Mouse (Mus musculus): ENCODE results near the gene Col23a1. TPM values are rescaled to one million over a fixed set of nuclear protein-coding genes. Genes with fewer than 3 reads are reported as not detected.
A peak's percentile ranks its signal among the peaks of the same experiment; 100 is the strongest.

Gene Col23a1
- polyA plus RNA-seq, 1 experiment from 2014 or later, result 11.1 TPM

DNA sequence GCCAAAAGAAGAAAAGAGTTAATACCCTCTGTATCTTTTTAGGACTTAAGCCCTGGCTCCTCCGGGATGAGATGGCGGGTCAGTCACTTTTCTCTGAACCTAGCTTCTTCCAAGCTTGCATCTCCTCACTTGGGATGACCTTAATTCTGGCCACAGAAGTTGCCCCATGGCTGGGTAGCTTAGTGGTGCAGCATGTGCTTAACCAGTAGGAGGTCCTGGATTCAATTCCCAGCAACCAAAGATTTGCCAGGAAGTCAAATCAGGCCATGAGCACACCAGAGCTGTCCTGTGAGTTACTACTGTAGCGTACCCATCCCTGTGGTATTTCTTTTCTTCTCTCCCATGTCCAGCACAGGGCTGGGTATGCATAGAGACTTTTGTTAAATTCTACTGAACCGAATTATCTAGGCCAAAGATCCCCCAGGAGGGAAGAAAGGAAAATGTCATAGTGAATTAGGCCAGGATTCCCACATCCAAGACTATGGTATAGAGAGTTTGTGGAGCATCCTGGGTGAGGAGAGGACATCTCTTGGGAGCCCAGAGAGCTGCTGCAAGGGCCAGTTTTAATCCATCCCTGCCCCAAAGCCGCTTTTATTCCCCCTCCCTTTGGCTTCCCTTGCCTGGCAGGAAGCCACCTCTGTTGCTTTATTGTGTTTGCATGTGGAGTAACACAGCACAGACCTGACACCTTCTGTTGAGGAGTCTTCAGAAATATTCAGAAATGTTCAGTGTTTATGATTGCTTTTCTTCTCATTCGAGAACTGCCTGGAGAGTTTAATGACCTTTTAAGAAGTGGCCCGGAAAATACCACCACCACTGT is 26.5 kb downstream of the Col23a1 start:
- WGBS, result 71% methylated on average over 7 of the region's 7 CpGs

DNA sequence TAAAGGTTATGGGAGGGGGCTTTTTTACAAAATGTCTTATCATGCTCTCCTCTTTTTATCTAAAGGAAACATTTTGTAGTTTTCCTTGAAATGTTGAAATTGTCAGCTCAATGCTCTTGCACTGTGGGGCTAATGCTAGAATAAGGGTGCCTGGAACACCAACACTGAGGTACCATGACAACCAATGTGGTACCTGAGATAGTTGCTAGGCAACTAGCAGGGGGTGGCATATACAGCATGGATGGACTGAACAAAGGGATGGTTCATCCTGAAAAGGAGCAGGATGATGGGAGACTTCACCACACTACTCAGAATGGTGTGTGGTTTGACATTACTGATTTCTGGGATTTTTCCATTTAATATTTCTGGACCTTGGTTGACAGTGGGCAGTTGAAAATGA is 30.9 kb downstream of the Col23a1 start:
- H3K27me3 ChIP-seq (ENCODE audit: control insufficient read depth, insufficient read depth, low read length), result no peaks in the 10 kb centered on the region
- H3K4me3 ChIP-seq (ENCODE audit: low read depth, low read length), result no peak overlapping the region
- no peak overlapping the region for H3K4me2 ChIP-seq
- H3K27ac ChIP-seq (ENCODE audit: low read depth, low read length), result no peak overlapping the region
- no peaks in the 10 kb centered on the region for H3K4me1 ChIP-seq (ENCODE audit: control insufficient read depth, insufficient read depth, low read length)
- no peaks in the 10 kb centered on the region for H3K9me3 ChIP-seq (ENCODE audit: control insufficient read depth, low read length)
- DNase-seq (ENCODE audit: low spot score, missing footprints) (no peak), ATAC-seq (ENCODE audit: low FRiP score) (no peak)
- no peak overlapping the region for H3K9ac ChIP-seq (ENCODE audit: low read length)
- no peaks in the 10 kb centered on the region for H3K36me3 ChIP-seq (ENCODE audit: control insufficient read depth, insufficient read depth, low read length)

More for the DNA sequence above, 26.5 kb downstream of the Col23a1 start:
- no peaks in the 10 kb centered on the region for H3K9me3 ChIP-seq (ENCODE audit: control insufficient read depth, low read length)
- no peak overlapping the region for H3K9ac ChIP-seq (ENCODE audit: low read length)
- DNase-seq (ENCODE audit: low spot score, missing footprints), result no peak
- no peaks in the 10 kb centered on the region for H3K27me3 ChIP-seq (ENCODE audit: control insufficient read depth, insufficient read depth, low read length)
- no peaks in the 10 kb centered on the region for H3K4me1 ChIP-seq (ENCODE audit: control insufficient read depth, insufficient read depth, low read length)
- no peak overlapping the region for H3K4me2 ChIP-seq
- H3K36me3 ChIP-seq (ENCODE audit: control insufficient read depth, insufficient read depth, low read length), result no peaks in the 10 kb centered on the region
- ATAC-seq (ENCODE audit: low FRiP score), result no peak
- no peak overlapping the region for H3K27ac ChIP-seq (ENCODE audit: low read depth, low read length)
- no peak overlapping the region for H3K4me3 ChIP-seq (ENCODE audit: low read depth, low read length)

DNA sequence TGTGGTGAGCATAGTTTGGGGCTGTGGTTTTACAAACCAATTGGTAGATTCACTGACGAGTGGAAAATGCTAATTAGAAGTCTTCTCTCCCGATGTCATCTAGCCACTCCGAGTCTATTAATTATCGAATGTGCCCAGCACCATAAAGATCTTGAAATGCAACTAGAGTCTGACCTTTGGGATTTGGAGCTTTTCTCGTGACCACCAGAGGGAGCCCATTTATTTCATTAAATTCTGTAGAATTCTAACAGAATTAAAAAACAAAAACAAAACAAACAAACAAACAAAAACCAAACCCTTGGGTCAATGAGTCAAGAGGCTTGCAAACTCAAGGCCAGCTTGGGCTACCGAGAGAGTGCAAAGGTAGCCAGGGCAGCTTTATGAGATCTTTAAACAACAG is 37.2 kb downstream of the Col23a1 start:
- Histone ChIP-seq H3K27ac (ENCODE audit: low read depth, low read length) (no peak overlapping the region), H3K9me3 (ENCODE audit: control insufficient read depth, low read length) (no peaks in the 10 kb centered on the region), H3K36me3 (ENCODE audit: control insufficient read depth, insufficient read depth, low read length) (no peaks in the 10 kb centered on the region), H3K27me3 (ENCODE audit: control insufficient read depth, insufficient read depth, low read length) (no peaks in the 10 kb centered on the region), H3K4me2 (no peak overlapping the region), H3K4me3 (ENCODE audit: low read depth, low read length) (no peak overlapping the region), H3K4me1 (ENCODE audit: control insufficient read depth, insufficient read depth, low read length) (no peaks in the 10 kb centered on the region), H3K9ac (ENCODE audit: low read length) (no peak overlapping the region)
- ATAC-seq (ENCODE audit: low FRiP score) (no peak), DNase-seq (ENCODE audit: low spot score, missing footprints) (no peak)
- WGBS, result 75% methylated on average over 6 of the region's 6 CpGs

DNA sequence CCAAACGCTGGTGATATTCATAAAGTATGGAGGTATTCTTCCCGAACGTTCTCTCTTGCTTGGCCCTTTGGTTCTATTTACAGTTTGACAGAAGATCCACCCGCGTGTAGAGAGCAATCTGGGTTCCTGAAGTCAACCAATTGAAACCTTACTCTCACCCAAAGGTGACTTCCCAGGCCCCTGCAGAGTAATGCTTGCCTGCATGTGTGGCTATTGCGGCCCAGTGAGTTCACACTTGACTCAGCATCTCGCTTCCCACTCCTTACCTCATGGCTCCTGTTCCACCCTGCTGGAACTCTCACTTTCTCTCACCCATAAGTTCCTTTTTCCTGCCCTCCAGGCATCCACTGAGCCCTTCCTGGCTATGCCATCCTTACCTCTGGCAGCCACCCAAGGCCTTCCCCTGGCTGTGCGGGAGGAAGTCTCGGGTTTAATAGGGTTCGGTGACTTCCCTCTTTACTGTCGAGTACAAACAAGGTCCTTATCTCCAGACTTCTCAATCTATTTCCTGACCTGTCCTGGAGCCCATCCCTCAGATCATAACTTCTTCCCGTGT is 38.7 kb downstream of the Col23a1 start:
- DNase-seq (ENCODE audit: low spot score, missing footprints), result no peak
- Histone ChIP-seq H3K4me2 (no peak overlapping the region), H3K4me1 (ENCODE audit: control insufficient read depth, insufficient read depth, low read length) (no peaks in the 10 kb centered on the region), H3K4me3 (ENCODE audit: low read depth, low read length) (no peak overlapping the region), H3K36me3 (ENCODE audit: control insufficient read depth, insufficient read depth, low read length) (no peaks in the 10 kb centered on the region), H3K27me3 (ENCODE audit: control insufficient read depth, insufficient read depth, low read length) (no peaks in the 10 kb centered on the region), H3K27ac (ENCODE audit: low read depth, low read length) (no peak overlapping the region), H3K9me3 (ENCODE audit: control insufficient read depth, low read length) (no peaks in the 10 kb centered on the region), H3K9ac (ENCODE audit: low read length) (no peak overlapping the region)
- WGBS, result 93% methylated on average over 12 of the region's 12 CpGs
- no peak for ATAC-seq (ENCODE audit: low FRiP score)

DNA sequence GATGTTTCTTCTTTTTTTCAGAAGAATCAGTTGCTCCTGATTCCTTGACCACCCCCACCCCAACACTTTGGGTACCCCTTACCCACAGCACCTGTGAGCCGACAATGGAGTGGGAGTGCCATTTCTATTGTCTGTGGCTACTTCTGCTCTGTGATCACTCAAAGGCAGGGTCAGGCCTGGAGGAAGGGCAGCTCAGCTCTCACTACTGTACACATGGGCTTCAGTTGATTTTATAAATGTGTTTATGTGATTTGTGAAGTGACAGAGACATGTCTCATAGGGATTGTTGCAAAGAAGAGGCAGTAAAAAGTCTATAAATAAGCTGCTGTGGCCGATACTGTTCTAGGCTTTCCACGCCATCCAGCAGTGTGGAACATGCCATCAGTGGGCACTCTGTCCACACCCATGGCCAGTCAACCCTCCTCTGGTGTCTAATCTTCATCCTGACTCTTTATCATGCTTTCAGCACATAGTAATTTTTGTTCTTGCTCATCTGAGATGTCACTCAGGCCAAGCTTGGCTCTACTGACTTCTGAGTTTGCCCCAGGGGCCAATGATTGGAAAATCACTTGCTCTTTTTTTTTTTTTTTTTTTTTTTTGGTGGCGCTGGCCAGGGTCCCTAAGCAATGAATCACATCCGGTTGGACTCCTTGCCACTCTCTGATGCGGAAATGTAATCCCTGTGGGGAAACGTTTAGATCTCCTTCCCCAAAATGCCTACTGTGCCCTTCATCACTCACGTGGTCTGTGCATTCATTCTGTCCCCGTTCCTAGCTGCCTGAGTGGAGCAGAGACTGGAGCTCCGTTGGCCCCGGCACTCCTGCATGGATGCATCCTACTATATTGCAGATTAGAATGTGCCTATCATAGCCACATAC is 40.4 kb downstream of the Col23a1 start:
- no peaks in the 10 kb centered on the region for H3K27me3 ChIP-seq (ENCODE audit: control insufficient read depth, insufficient read depth, low read length)
- DNase-seq (ENCODE audit: low spot score, missing footprints) (no peak), ATAC-seq (ENCODE audit: low FRiP score) (no peak)
- 77% methylated on average over 11 of the region's 11 CpGs for WGBS
- no peak overlapping the region for H3K9ac ChIP-seq (ENCODE audit: low read length)
- no peaks in the 10 kb centered on the region for H3K9me3 ChIP-seq (ENCODE audit: control insufficient read depth, low read length)
- no peak overlapping the region for H3K4me3 ChIP-seq (ENCODE audit: low read depth, low read length)
- no peaks in the 10 kb centered on the region for H3K4me1 ChIP-seq (ENCODE audit: control insufficient read depth, insufficient read depth, low read length)
- H3K36me3 ChIP-seq (ENCODE audit: control insufficient read depth, insufficient read depth, low read length), result no peaks in the 10 kb centered on the region
- no peak overlapping the region for H3K27ac ChIP-seq (ENCODE audit: low read depth, low read length)
- no peak overlapping the region for H3K4me2 ChIP-seq

DNA sequence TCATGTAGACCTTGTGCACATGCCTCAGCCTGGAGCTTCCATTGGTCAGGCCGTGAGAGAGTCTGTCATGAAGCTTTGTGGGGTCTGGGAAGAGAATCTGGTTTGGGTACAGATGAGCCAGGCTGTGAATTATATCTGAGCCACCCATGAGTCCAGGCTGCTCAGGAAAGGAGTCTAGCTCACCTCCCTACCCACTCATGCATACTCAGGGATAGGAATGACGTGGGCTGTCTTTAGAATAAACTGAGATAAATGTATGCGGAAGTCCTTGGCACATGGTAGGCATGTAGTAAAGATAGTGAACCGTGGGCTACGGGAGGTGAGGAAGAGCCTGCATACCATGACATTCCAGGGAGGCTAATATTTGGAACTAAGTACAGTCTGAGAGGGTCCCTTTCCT is 44.3 kb downstream of the Col23a1 start:
- no peaks in the 10 kb centered on the region for H3K4me1 ChIP-seq (ENCODE audit: control insufficient read depth, insufficient read depth, low read length)
- no peak overlapping the region for H3K27ac ChIP-seq (ENCODE audit: low read depth, low read length)
- H3K27me3 ChIP-seq (ENCODE audit: control insufficient read depth, insufficient read depth, low read length), result no peaks in the 10 kb centered on the region
- 88% methylated on average over 5 of the region's 5 CpGs for WGBS
- H3K9ac ChIP-seq (ENCODE audit: low read length), result no peak overlapping the region
- H3K4me2 ChIP-seq, result no peak overlapping the region
- ATAC-seq (ENCODE audit: low FRiP score), result no peak
- H3K4me3 ChIP-seq (ENCODE audit: low read depth, low read length), result no peak overlapping the region
- peak; percentile 56 for DNase-seq (ENCODE audit: low spot score, missing footprints)
- H3K36me3 ChIP-seq (ENCODE audit: control insufficient read depth, insufficient read depth, low read length), result no peaks in the 10 kb centered on the region
- H3K9me3 ChIP-seq (ENCODE audit: control insufficient read depth, low read length), result no peaks in the 10 kb centered on the region

DNA sequence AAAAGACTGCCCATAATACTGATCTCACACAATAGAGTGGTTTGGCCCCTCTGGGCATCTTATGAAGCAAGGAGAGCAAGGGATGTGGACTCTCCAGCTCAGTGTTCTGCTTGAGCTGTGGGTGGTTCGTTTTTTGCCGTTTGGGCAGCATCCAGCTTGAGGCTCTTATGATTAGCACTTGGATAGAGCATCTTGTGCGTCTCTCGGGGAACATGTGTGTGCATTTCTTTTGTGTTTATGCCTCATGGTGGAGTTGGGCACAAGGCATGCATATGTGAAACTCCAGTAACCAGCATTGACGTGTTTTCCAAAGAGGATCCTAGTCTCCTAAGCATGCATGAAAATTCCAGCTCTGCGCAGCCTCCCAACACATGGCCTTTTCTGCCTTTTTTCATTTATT is 47.9 kb downstream of the Col23a1 start:
- no peaks in the 10 kb centered on the region for H3K27me3 ChIP-seq (ENCODE audit: control insufficient read depth, insufficient read depth, low read length)
- peak; percentile 35 for DNase-seq (ENCODE audit: low spot score, missing footprints)
- H3K9me3 ChIP-seq (ENCODE audit: control insufficient read depth, low read length), result no peaks in the 10 kb centered on the region
- 92% methylated on average over 6 of the region's 6 CpGs for WGBS
- H3K4me3 ChIP-seq (ENCODE audit: low read depth, low read length), result no peak overlapping the region
- no peak for ATAC-seq (ENCODE audit: low FRiP score)
- no peaks in the 10 kb centered on the region for H3K36me3 ChIP-seq (ENCODE audit: control insufficient read depth, insufficient read depth, low read length)
- H3K4me1 ChIP-seq (ENCODE audit: control insufficient read depth, insufficient read depth, low read length), result no peaks in the 10 kb centered on the region
- H3K27ac ChIP-seq (ENCODE audit: low read depth, low read length), result no peak overlapping the region
- no peak overlapping the region for H3K4me2 ChIP-seq
- H3K9ac ChIP-seq (ENCODE audit: low read length), result no peak overlapping the region

DNA sequence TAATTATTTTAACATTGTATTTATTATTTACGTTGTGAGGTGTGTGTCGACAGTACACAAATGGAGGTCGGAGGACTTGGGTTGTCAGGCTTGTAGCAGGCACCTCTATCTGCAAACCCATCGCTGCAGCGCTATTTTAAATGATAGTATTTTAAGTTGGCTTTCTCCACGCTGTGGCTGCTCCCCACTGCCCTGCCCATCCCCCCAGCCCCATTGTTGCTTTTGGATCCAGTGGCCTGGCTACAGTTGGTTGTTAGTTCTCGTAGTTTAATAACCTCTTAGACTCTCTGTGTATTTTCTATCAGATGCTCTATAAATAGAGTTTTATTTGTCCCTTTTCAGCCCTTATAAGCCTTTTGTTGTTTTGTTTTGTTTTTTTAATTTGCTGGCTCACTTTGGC is 48.7 kb downstream of the Col23a1 start:
- H3K27ac ChIP-seq (ENCODE audit: low read depth, low read length), result no peak overlapping the region
- no peak overlapping the region for H3K4me3 ChIP-seq (ENCODE audit: low read depth, low read length)
- no peaks in the 10 kb centered on the region for H3K4me1 ChIP-seq (ENCODE audit: control insufficient read depth, insufficient read depth, low read length)
- H3K36me3 ChIP-seq (ENCODE audit: control insufficient read depth, insufficient read depth, low read length), result no peaks in the 10 kb centered on the region
- H3K9ac ChIP-seq (ENCODE audit: low read length), result no peak overlapping the region
- 77% methylated on average over 7 of the region's 7 CpGs for WGBS
- no peaks in the 10 kb centered on the region for H3K9me3 ChIP-seq (ENCODE audit: control insufficient read depth, low read length)
- H3K4me2 ChIP-seq, result no peak overlapping the region
- ATAC-seq (ENCODE audit: low FRiP score) (no peak), DNase-seq (ENCODE audit: low spot score, missing footprints) (peak; percentile 6)
- no peaks in the 10 kb centered on the region for H3K27me3 ChIP-seq (ENCODE audit: control insufficient read depth, insufficient read depth, low read length)

DNA sequence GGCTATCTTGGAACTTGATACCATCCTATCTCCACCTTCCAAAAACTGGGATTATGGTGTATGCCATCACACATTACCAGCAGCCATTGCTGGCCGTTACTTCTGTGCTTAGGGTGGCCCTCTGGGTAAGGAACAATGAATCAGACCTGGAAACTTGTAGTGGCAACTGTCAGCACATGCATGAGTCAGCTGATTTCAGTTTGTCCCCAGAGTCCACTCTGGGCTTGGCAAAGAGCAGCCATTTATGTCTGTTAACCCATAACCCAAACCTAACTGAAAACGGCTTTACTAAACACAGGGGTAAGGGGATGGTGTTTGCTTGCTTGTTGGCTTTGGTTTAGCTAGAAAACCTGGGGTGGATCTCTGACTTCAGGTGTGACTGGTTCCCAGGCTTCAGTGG is 51.4 kb downstream of the Col23a1 start:
- Histone ChIP-seq H3K36me3 (ENCODE audit: control insufficient read depth, insufficient read depth, low read length) (no peaks in the 10 kb centered on the region), H3K4me3 (ENCODE audit: low read depth, low read length) (no peak overlapping the region), H3K4me1 (ENCODE audit: control insufficient read depth, insufficient read depth, low read length) (no peaks in the 10 kb centered on the region; the same call in 1 of the 2 replicates), H3K27me3 (ENCODE audit: control insufficient read depth, insufficient read depth, low read length) (no peaks in the 10 kb centered on the region), H3K9me3 (ENCODE audit: control insufficient read depth, low read length) (no peaks in the 10 kb centered on the region), H3K9ac (ENCODE audit: low read length) (no peak overlapping the region), H3K27ac (ENCODE audit: low read depth, low read length) (no peak overlapping the region), H3K4me2 (no peak overlapping the region)
- no peak for ATAC-seq (ENCODE audit: low FRiP score)
- WGBS, result 80% methylated on average over 2 of the region's 2 CpGs
- DNase-seq (ENCODE audit: low spot score, missing footprints), result no peak
